Mouse (Mus musculus) heart, adult 2 months (tissue): ENCODE data around the gene Cdk13.

Source experiments
- CTCF ChIP-seq: fragments of 200-600 bp; IDR thresholded peaks from 2 replicates; pipeline ENCODE4 v1.8.1; 2022; ENCODE audit warnings: antibody characterized with exemption, mild to moderate bottlenecking, moderate library complexity
- EP300 ChIP-seq: fragments of 200-500 bp; IDR thresholded peaks from 2 replicates; pipeline ENCODE4 v1.6.1; 2011; ENCODE audit warnings: low read depth, low read length, control low read depth; ENCODE audit not compliant: insufficient read depth
- POLR2A ChIP-seq: fragments of 200-500 bp; IDR thresholded peaks from 2 replicates; pipeline ENCODE4 v1.6.1; 2011; ENCODE audit warnings: mild to moderate bottlenecking, low read depth, low read length, control low read depth; ENCODE audit not compliant: insufficient read depth

DNA sequence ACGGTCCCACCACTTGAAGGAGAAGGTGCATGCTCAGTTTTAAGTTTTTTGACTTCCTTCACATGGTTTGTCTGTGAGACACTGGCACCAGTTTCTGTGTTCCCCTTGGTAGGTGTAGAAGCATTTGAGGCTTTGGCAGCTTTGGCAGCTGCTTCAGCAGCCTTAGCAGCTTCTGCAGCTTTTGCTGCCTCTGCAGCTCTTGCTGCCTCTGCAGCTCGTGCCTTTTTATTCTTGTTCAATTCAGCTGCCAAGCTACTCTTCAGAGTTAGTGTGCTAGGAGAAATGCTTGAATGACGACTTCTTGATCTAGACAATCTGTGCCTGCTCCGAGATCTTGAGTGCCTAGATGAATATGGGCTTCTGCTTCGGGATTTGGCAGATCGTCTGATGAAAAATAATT, 32.3 kb downstream of the Cdk13 start:
- TF ChIP-seq CTCF, result no peak
- no peak for TF ChIP-seq EP300
- no peak for TF ChIP-seq POLR2A
